8 mouse cellular contexts compared by ENCODE assay signal in the genomic region with DNA sequence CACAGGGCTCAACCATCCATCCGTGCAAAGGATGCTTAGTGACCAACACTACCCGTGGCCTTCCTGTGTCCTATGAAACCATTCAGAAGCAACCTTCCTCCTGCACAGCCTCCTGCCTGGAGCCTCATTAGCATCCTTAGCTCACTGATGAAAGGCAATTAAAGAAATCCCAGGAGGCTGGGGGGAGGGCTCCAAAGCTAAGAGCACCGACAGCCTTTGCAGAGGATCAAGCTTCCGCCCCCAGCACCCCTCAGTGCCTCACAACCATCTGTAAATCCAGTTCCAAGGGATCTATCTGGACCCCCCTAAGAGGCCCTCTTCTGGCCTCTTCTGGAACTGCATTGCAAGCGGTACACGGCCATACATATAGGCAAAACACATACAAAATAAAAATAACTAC. TPM values are rescaled to one million over a fixed set of nuclear protein-coding genes. Genes with fewer than 3 reads are reported as not detected.
DNase-seq lines count a peak whose midpoint lies in the region; ATAC-seq and TF ChIP-seq lines count a peak whose summit lies in the region.

No protein-coding gene starts in this region.

- H3K4me3 ChIP-seq in forebrain, embryonic 11.5 days (ENCODE audit: low read depth, low read length) = no peak overlapping the region
- no peak overlapping the region for H3K4me3 ChIP-seq in limb, embryonic 14.5 days (replicated peaks; ENCODE audit: low read length)

- no peak overlapping the region for H3K4me2 ChIP-seq in forebrain, embryonic 11.5 days (ENCODE audit: low read depth, low read length, severe bottlenecking)
- no peak overlapping the region for H3K4me2 ChIP-seq in limb, embryonic 14.5 days (replicated peaks; ENCODE audit: low read depth, low read length, severe bottlenecking)

- no peak overlapping the region for H3K27ac ChIP-seq in forebrain, embryonic 11.5 days (ENCODE audit: low read depth, low read length)
- H3K27ac ChIP-seq in limb, embryonic 14.5 days (replicated peaks; ENCODE audit: low read depth, low read length) = 0 out of 2 replicates have a peak overlapping the region, but pooled peaks have one; percentile 10

- peak; percentile 15 for DNase-seq in adrenal gland, postnatal 14 days
- DNase-seq in adrenal gland, postnatal 36 days = no peak
- peak; percentile 24 for DNase-seq in 416B (ENCODE audit: low read depth)
- DNase-seq in forebrain, embryonic 11.5 days (ENCODE audit: low spot score) = peak; percentile 65
- no peak for DNase-seq in limb, embryonic 14.5 days (ENCODE audit: low spot score)
- no peak for DNase-seq in heart, adult 8-10 months (ENCODE audit: low spot score)
- no peak for DNase-seq in heart, adult 9 months (ENCODE audit: low spot score in 2 of 2)
- no peak for DNase-seq in kidney, adult 9 months

- TF ChIP-seq POLR2A in limb, embryonic 14.5 days (IDR thresholded peaks at IDR 0.05; ENCODE audit: borderline replicate concordance, extremely low read depth, insufficient read depth, insufficient read length) = no peak

- ATAC-seq in forebrain, embryonic 11.5 days (replicated peaks; ENCODE audit: low FRiP score) = peak; percentile 78
- ATAC-seq in limb, embryonic 14.5 days (ENCODE audit: low FRiP score, low read depth) = no peak

- no peaks in the 10 kb centered on the region for H3K36me3 ChIP-seq in forebrain, embryonic 11.5 days (ENCODE audit: control insufficient read depth, insufficient read depth, low read length)
- no peaks in the 10 kb centered on the region for H3K36me3 ChIP-seq in limb, embryonic 14.5 days (ENCODE audit: control insufficient read depth, insufficient read depth, low read length)

- WGBS in forebrain, embryonic 11.5 days = 34% methylated on average over 6 of the region's 6 CpGs
- WGBS in limb, embryonic 14.5 days = 62% methylated on average over 6 of the region's 6 CpGs

- peaks cover 2% of the 10 kb centered on the region; the same call in 1 of the 2 replicates for H3K4me1 ChIP-seq in forebrain, embryonic 11.5 days (replicated peaks; ENCODE audit: control insufficient read depth, insufficient read depth, low read length)
- H3K4me1 ChIP-seq in limb, embryonic 14.5 days (ENCODE audit: control insufficient read depth, insufficient read depth, low read length) = peaks cover 6% of the 10 kb centered on the region; the same call in 1 of the 2 replicates

- no peaks in the 10 kb centered on the region for H3K9me3 ChIP-seq in forebrain, embryonic 11.5 days (ENCODE audit: control insufficient read depth, low read length)
- H3K9me3 ChIP-seq in limb, embryonic 14.5 days (ENCODE audit: control insufficient read depth, low read length) = no peaks in the 10 kb centered on the region

- H3K27me3 ChIP-seq in forebrain, embryonic 11.5 days (ENCODE audit: control insufficient read depth, insufficient read depth, low read length) = no peaks in the 10 kb centered on the region
- no peaks in the 10 kb centered on the region for H3K27me3 ChIP-seq in limb, embryonic 14.5 days (ENCODE audit: control insufficient read depth, insufficient read depth, low read length)

- no peak overlapping the region for H3K9ac ChIP-seq in forebrain, embryonic 11.5 days (ENCODE audit: low read length)
- no peak overlapping the region for H3K9ac ChIP-seq in limb, embryonic 14.5 days (ENCODE audit: low read depth, low read length, severe bottlenecking)

RNA-seq across cellular contexts. Expression of a gene that starts 19.4 kb away (rescaled TPM):
- total RNA-seq in adrenal gland, postnatal 14 days (2021) = 2.7 and 5.9 TPM in 2 replicates
- total RNA-seq in adrenal gland, postnatal 36 days (2021) = 10 to 100 TPM in 1 of 2 experiments, 1 to 10 TPM in 1; 2.7 to 11.2 TPM
- polyA plus RNA-seq in forebrain, embryonic 11.5 days (2014; fragmentation: Nextera tagmentation; extraction: Ambion mirVana) = 0.83 and 1.2 TPM in 2 replicates
- polyA plus RNA-seq in limb, embryonic 14.5 days (2012; rRNA removed) = 19.5 and 20.0 TPM in 2 replicates
- polyA plus RNA-seq in limb, embryonic 14.5 days (2014; fragmentation: Nextera tagmentation; extraction: Ambion mirVana) = 16.6 and 18.7 TPM in 2 replicates
- total RNA-seq in heart, adult 8-10 months (2022) = 1 to 10 TPM; 1.3 to 2.0 (median 1.7) TPM

Comparison
In these comparisons a context has a peak if more than half of its experiments do, and no peak if none do; other contexts are left out.
1. DNase-seq: peak in adrenal gland, postnatal 14 days (single experiment), 416B (single experiment) and forebrain, embryonic 11.5 days (single experiment); none in adrenal gland, postnatal 36 days (0 of 2), limb, embryonic 14.5 days (single experiment), heart, adult 8-10 months (single experiment), heart, adult 9 months (0 of 2) and kidney, adult 9 months (single experiment).